Mouse (Mus musculus) heart, postnatal 0 days (tissue): ENCODE results near the gene Ikzf3.

Experiments
- CTCF ChIP-seq: IDR thresholded peaks from 2 replicates; pipeline ENCODE4 v1.5.1; 2016; ENCODE audit warnings: antibody characterized with exemption, control low read depth, low read depth
- EP300 ChIP-seq: IDR thresholded peaks from 2 replicates; pipeline ENCODE4 v1.6.1; 2016; ENCODE audit warnings: antibody characterized with exemption, low read depth

DNA sequence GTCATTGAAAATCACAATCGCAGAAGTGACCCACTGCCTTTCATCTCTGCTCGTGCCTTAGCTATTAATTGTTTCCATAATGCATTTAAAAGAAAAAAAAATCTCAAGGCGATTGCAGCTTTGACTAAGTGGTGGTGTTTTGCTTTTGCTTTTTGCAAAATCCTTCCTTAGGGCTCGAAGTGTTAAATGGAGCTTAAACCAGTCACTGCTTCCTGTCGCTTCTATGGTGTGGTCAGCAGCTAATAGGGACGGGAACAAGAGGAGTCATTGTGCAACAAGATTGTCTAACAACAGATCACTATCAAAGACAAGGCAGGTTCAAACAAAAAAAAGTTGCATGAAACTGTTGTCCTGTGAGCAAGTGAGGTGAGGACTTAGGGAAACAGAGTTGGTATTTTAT is 64.6 kb downstream of the Ikzf3 start:
- TF ChIP-seq CTCF (no peak), EP300 (no peak)
